Mouse (Mus musculus) spleen, adult 18-20 months (tissue): ENCODE results near the gene Prkag1.

Experiments used
- DNase-seq, 2 experiments: peaks; one replicate each; pipeline ENCODE4 v3.0.0; 2022; ENCODE audit warnings: mixed read lengths in 2 of 2

Gene Prkag1

GRCm38 (mm10) chr15:98791221-98791620 lies 40.1 kb downstream of the Prkag1 start:
- DNase-seq, result no peak

- DNase-seq, result no peak
These were observed 40.6 kb downstream of the Prkag1 start for GRCm38 (mm10) chr15:98790761-98791160.

- peak in 1 of 2 experiments; percentile 70 for DNase-seq
These were observed 41.4 kb downstream of the Prkag1 start, which contains the start of gene Wnt1 for GRCm38 (mm10) chr15:98789661-98790535. Wnt1 (plus strand) TSS chr15:98789857.

- DNase-seq, result no peak
These were observed 42.2 kb downstream of the Prkag1 start for GRCm38 (mm10) chr15:98788972-98789660.

GRCm38 (mm10) chr15:98787930-98788329 lies 43.4 kb downstream of the Prkag1 start:
- no peak for DNase-seq

GRCm38 (mm10) chr15:98785744-98786143 lies 45.6 kb downstream of the Prkag1 start:
- no peak for DNase-seq

GRCm38 (mm10) chr15:98781166-98781565 lies 50.2 kb downstream of the Prkag1 start:
- DNase-seq, result no peak

- DNase-seq, result no peak
These were observed 50.7 kb downstream of the Prkag1 start for GRCm38 (mm10) chr15:98780573-98780972.

GRCm38 (mm10) chr15:98780075-98780474 lies 51.2 kb downstream of the Prkag1 start:
- no peak for DNase-seq

- no peak for DNase-seq
These were observed 52.5 kb downstream of the Prkag1 start for GRCm38 (mm10) chr15:98778806-98779205.

GRCm38 (mm10) chr15:98778191-98778770 lies 53.0 kb downstream of the Prkag1 start:
- no peak for DNase-seq

- DNase-seq, result no peak
These were observed 53.6 kb downstream of the Prkag1 start, which contains the start of gene Wnt10b for GRCm38 (mm10) chr15:98777762-98778161. Wnt10b (minus strand) TSS chr15:98778150.

- no peak for DNase-seq
These were observed 54.2 kb downstream of the Prkag1 start for GRCm38 (mm10) chr15:98777005-98777616.

- peak in 1 of 2 experiments; percentile 46 for DNase-seq
These were observed 54.9 kb downstream of the Prkag1 start for GRCm38 (mm10) chr15:98776280-98777004.

GRCm38 (mm10) chr15:98775533-98775932 lies 55.8 kb downstream of the Prkag1 start:
- no peak for DNase-seq

- DNase-seq, result no peak
These were observed 57.2 kb downstream of the Prkag1 start for GRCm38 (mm10) chr15:98774096-98774495.

- DNase-seq, result peak in 1 of 2 experiments; percentile 48
These were observed 58.7 kb downstream of the Prkag1 start for GRCm38 (mm10) chr15:98772511-98773211.

- DNase-seq, result no peak
These were observed 59.4 kb downstream of the Prkag1 start for GRCm38 (mm10) chr15:98771813-98772425.

GRCm38 (mm10) chr15:98768259-98768658 lies 63.1 kb downstream of the Prkag1 start:
- no peak for DNase-seq

GRCm38 (mm10) chr15:98765929-98766328 lies 65.4 kb downstream of the Prkag1 start:
- no peak for DNase-seq
